Mouse (Mus musculus) left cerebral cortex, postnatal 14 days (tissue): Measurements from ENCODE around the gene Anapc10. TPM values are rescaled to one million over a fixed set of nuclear protein-coding genes. Genes with fewer than 3 reads are reported as not detected.
"Not testable (repeated sequence)": the region's sequence is repeated elsewhere in the genome, so short reads cannot be mapped to it uniquely, and the experiment has no call there.

Source experiments
- DNase-seq, 2 experiments: peaks; one replicate each; pipeline ENCODE4 v3.0.0; 2021 to 2022; ENCODE audit warnings: low spot score in 2 of 2, mixed read lengths in 1 of 2
- intact Hi-C: fragments of 180-260 bp; cut with DNase I; formaldehyde crosslinking; loops from one replicate; pipeline ENCODE4 v1.15.1; 2025
- long read RNA-seq, 2 experiments: library from polyadenylated mRNA; stranded (forward); transcript quantifications; one replicate each; pipeline ENCODE4 v2.0.0; 2021
- total RNA-seq, 2 experiments: library from RNA; stranded (reverse); gene quantifications; 2 replicates each; pipeline ENCODE4 v1.2.3; 2021

Gene Anapc10
- total RNA-seq, result 10 to 100 TPM; 10.5 to 10.6 TPM
- long read RNA-seq, experiment 1, full-length matches to known transcripts, result 5 of 19 reads
- long read RNA-seq, experiment 1, partial matches to known transcripts, result 2 of 19 reads
- long read RNA-seq, experiment 1, other reads (novel, unspliced or antisense), result 12 of 19 reads
- long read RNA-seq, experiment 2, partial matches to known transcripts, result 2 of 11 reads
- long read RNA-seq, experiment 2, other reads (novel, unspliced or antisense), result 6 of 11 reads

- DNase-seq, result peak; percentile 98 to 99
- intact Hi-C loops, result no loop called here
Measured at GRCm38 (mm10) chr8:79711064-79711961, at the start of gene Anapc10, which contains the start of gene Abce1. Gene Anapc10 (plus strand): TSS chr8:79711820. Gene Abce1 (minus strand): TSS chr8:79711740.

GRCm38 (mm10) chr8:79676461-79676860 is 35.2 kb upstream of the Anapc10 start:
- no peak for DNase-seq
- intact Hi-C loops, result no loop called here

- intact Hi-C loops, result no loop called here
- DNase-seq, result peak in 1 of 2 experiments; percentile 7
Measured at GRCm38 (mm10) chr8:79679005-79679404, 32.6 kb upstream of the Anapc10 start.

GRCm38 (mm10) chr8:79680083-79680482 is 31.5 kb upstream of the Anapc10 start:
- intact Hi-C loops, DNase-seq: not testable (repeated sequence)

GRCm38 (mm10) chr8:79680555-79680954 is 31.1 kb upstream of the Anapc10 start:
- DNase-seq, result peak in 1 of 2 experiments; percentile 14

GRCm38 (mm10) chr8:79680965-79681364 is 30.7 kb upstream of the Anapc10 start:
- intact Hi-C loops, result no loop called here

More at GRCm38 (mm10) chr8:79680555-79680954, 31.1 kb upstream of the Anapc10 start:
- intact Hi-C loops, result no loop called here

GRCm38 (mm10) chr8:79685927-79686326 is 25.7 kb upstream of the Anapc10 start:
- intact Hi-C loops, DNase-seq: not testable (repeated sequence)

More at GRCm38 (mm10) chr8:79680965-79681364, 30.7 kb upstream of the Anapc10 start:
- DNase-seq, result no peak

- no peak for DNase-seq
- intact Hi-C loops, result no loop called here
Measured at GRCm38 (mm10) chr8:79692531-79692930, 19.1 kb upstream of the Anapc10 start.

- intact Hi-C loops, result no loop called here
Measured at GRCm38 (mm10) chr8:79706687-79707086, 4.9 kb upstream of the Anapc10 start.

GRCm38 (mm10) chr8:79712676-79713075 is 1.1 kb downstream of the Anapc10 start:
- intact Hi-C loops, result no loop called here
- DNase-seq, result no peak

More at GRCm38 (mm10) chr8:79706687-79707086, 4.9 kb upstream of the Anapc10 start:
- DNase-seq, result no peak

GRCm38 (mm10) chr8:79721537-79721936 is 9.9 kb downstream of the Anapc10 start:
- DNase-seq, result no peak
- intact Hi-C loops, result no loop called here

GRCm38 (mm10) chr8:79723308-79723707 is 11.7 kb downstream of the Anapc10 start:
- intact Hi-C loops, result no loop called here
- no peak for DNase-seq

GRCm38 (mm10) chr8:79724589-79724988 is 13.0 kb downstream of the Anapc10 start:
- intact Hi-C loops, result no loop called here
- no peak for DNase-seq

- intact Hi-C loops, result no loop called here
- peak in 1 of 2 experiments; percentile 37 for DNase-seq
Measured at GRCm38 (mm10) chr8:79727900-79728299, 16.3 kb downstream of the Anapc10 start.

GRCm38 (mm10) chr8:79734304-79734703 is 22.7 kb downstream of the Anapc10 start:
- peak; percentile 63 to 75 for DNase-seq
- intact Hi-C loops, result loop anchor here (2.0 to 10.0 kb wide), 2 partner anchors 748 to 950 kb away; no protein-coding TSS in a partner anchor

GRCm38 (mm10) chr8:79748171-79748570 is 36.6 kb downstream of the Anapc10 start:
- DNase-seq, result no peak
- intact Hi-C loops, result no loop called here

- intact Hi-C loops, result no loop called here
- DNase-seq, result no peak
Measured at GRCm38 (mm10) chr8:79748591-79748990, 37.0 kb downstream of the Anapc10 start.

- intact Hi-C loops, result no loop called here
- DNase-seq, result peak; percentile 8 to 30
Measured at GRCm38 (mm10) chr8:79750305-79750704, 38.7 kb downstream of the Anapc10 start.

GRCm38 (mm10) chr8:79794873-79795272 is 83.3 kb downstream of the Anapc10 start:
- DNase-seq, intact Hi-C loops: not testable (repeated sequence)

- intact Hi-C loops, result no loop called here
Measured at GRCm38 (mm10) chr8:79796690-79797089, 85.1 kb downstream of the Anapc10 start.

More at GRCm38 (mm10) chr8:79796690-79797089, 85.1 kb downstream of the Anapc10 start:
- DNase-seq, result no peak
